Mouse (Mus musculus): ENCODE measurements around the gene Retreg1.
A peak's percentile ranks its signal among the peaks of the same experiment; 100 is the strongest.

Retreg1 gene

GRCm38 (mm10) chr15:25834282-25834681 is 8.7 kb upstream of the Retreg1 start:
- DNase-seq: no peak

GRCm38 (mm10) chr15:25834920-25835674 is 7.9 kb upstream of the Retreg1 start:
- DNase-seq: no peak

DNA sequence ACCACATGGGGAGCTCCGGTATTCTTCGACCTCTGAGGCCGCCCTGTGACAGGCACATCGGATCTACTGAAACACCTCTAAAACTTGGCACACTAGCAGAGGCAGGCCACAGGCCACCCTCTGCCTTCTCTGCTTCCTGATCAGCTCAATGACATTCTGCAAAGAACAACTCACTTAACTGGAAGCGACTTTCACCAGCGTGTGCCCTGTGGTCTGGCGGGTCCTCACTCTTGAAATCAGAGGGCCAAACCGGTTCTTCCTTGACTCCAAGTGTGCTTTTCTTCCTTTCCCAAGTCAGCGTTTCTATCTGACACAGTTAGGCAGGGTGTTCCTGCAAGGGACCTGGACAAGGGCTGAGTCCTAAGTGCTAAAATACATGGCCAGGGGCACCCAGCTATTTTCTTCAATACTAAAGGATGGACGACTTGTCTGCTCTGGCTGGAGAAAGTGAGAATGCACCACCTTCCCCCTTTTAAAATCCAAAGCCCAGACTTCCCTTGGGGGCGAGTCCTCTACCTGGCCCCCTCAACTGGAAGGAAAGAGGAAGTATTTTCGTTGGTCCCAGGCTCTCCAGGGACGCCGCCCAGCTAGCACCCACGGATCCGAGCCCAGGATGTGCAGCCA is 406 bp upstream of the Retreg1 start:
- DNase-seq: peak; percentile 42

GRCm38 (mm10) chr15:25844013-25844570 is 1.1 kb downstream of the Retreg1 start:
- peak; percentile 18 for DNase-seq

- DNase-seq: no peak
Measured at GRCm38 (mm10) chr15:25844771-25845170, 1.8 kb downstream of the Retreg1 start.

GRCm38 (mm10) chr15:25847576-25848168 is 4.7 kb downstream of the Retreg1 start:
- DNase-seq: no peak

GRCm38 (mm10) chr15:25850552-25850951 is 7.6 kb downstream of the Retreg1 start:
- no peak for DNase-seq

GRCm38 (mm10) chr15:25854270-25854904 is 11.4 kb downstream of the Retreg1 start:
- no peak for DNase-seq

GRCm38 (mm10) chr15:25858611-25859058 is 15.7 kb downstream of the Retreg1 start:
- DNase-seq: peak; percentile 35

GRCm38 (mm10) chr15:25859469-25859868 is 16.5 kb downstream of the Retreg1 start:
- no peak for DNase-seq

DNA sequence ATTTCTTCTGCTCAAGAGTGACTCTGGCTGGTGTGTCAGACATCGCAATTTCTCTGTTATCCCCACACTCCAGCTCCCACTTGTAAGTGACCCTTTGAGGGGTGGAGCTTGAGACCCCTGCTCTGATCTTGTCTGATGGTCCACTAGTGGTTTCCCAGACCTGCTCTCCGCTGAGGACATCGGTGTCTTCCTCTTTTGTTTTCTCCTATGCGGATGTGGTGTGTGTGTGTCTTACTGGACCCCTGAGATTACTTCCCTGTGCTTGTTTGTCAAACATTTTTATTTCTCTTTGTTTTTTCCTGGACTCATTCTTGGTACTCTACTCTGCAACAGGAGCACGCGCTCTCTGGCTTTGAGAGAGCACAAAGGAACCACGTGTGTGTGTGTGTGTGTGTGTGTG is 18.9 kb downstream of the Retreg1 start:
- DNase-seq: no peak

- no peak for DNase-seq
Measured at GRCm38 (mm10) chr15:25865605-25866004, 22.6 kb downstream of the Retreg1 start.

GRCm38 (mm10) chr15:25866106-25866505 is 23.1 kb downstream of the Retreg1 start:
- no peak for DNase-seq

DNA sequence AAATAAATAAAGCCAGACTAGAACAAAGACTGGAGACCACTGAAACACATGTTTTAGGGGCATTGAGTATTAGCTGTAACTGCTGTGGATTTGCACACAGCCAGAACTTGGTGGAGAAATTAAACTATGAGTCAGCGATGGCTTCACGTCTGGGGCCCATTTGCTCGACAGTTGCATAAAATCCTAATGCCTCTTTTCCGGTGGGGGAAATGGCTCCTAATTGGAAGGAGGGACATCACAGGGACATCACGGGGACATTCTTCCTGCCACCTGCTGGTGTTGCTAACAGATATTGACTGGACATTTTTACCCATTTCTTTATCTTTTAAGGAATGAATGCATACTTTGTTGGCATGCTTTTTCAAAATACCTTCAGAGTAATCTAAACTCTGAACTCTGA is 26.1 kb downstream of the Retreg1 start:
- no peak for DNase-seq

DNA sequence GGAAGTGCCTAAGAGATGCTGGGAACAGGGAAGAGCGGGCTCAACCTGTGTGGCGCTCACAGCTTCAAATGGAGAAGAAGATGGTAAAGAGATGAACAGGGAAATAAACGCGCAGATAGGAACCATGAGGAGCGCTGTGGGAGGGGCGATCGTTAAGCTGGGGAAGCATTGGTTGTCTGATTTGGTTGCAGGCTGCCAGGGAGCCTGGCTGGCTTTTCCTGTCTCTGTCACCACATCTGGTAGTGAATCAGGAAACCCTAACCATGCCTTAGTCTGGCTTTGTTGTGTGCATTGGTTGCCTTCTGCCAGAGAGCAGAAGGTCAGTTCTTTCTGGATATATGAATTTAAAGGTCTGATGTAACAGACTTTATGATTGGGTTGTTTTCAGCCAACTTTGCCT is 28.5 kb downstream of the Retreg1 start:
- no peak for DNase-seq

GRCm38 (mm10) chr15:25872118-25872517 is 29.1 kb downstream of the Retreg1 start:
- DNase-seq: no peak

- DNase-seq: no peak
Measured at GRCm38 (mm10) chr15:25872657-25873056, 29.7 kb downstream of the Retreg1 start.

GRCm38 (mm10) chr15:25873536-25873935 is 30.6 kb downstream of the Retreg1 start:
- DNase-seq: no peak

DNA sequence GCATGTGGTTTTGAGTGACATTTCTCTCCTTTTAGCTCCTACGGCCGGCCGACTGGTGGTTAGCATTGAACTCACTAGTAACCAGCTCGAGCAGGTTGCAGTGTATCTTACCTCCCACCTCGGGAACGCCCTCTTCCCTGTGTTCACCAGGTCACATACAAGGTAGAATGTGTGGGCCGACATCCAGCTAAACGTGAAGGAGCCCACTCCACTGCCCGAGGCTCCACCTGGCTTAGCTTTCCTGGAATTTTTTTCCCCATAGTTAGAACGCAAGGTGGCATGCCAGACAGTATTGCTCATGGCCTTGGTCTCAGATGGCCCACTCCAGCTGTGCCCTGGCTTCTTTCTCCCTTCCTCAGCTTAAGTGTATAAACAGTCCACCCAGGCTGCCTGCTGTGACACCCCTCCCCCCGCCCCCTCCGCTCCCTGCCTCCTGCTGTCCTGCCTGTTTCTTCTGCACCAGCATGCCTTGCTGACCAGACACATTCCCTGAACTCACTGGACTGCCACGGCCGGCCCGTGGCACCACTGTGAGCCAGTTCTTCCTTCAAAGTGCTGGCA is 33.7 kb downstream of the Retreg1 start:
- DNase-seq: peak; percentile 87

- DNase-seq: peak; percentile 33
Measured at GRCm38 (mm10) chr15:25877798-25878197, 34.8 kb downstream of the Retreg1 start.

DNA sequence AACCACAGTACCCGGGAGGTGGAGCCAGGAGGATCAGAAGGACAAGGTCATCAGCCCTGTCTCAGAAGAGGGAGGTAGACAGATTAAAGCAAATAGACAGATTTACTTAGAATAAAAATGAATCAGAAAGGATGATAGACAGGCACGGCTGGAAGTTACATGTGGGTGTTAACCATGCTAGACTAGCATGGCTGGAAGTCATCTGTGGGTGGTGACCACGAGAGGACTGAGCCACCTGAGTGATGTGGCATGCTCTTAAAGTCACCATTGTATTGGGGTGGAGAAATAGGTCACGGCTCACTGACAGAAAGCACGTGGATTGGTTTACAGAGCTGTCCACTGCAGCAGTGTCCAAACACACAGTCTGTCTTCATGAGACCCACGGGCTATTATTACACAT is 36.2 kb downstream of the Retreg1 start:
- DNase-seq: no peak

DNA sequence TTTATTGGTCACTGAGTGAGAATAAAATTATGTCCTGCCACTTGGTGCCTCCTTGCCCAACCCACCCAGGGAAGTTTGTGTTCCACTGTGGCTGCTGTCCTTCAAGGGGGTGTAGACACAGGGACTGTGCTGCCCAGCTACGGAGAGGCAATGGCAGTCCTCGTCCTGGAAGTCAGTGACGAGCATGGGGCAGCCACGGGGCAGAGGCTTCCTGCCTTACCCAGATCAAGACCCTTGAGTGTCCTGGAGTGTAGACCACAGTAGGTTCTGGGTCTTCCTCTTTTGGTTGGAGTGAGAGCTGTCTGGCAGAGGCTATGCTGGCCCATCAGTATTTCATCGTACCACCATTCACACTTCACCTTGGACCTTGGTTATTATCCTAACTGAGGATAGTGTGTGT is 37.2 kb downstream of the Retreg1 start:
- DNase-seq: no peak

- DNase-seq: peak; percentile 54
Measured at GRCm38 (mm10) chr15:25882002-25882401, 39.0 kb downstream of the Retreg1 start.
